Mouse (Mus musculus) heart, adult 2 months (tissue): ENCODE data around the gene Tmem63a. TPM values are rescaled to one million over a fixed set of nuclear protein-coding genes. Genes with fewer than 3 reads are reported as not detected.

Experiments used
- DNase-seq, 2 experiments: peaks; one replicate each; pipeline ENCODE4 v3.0.0; 2021
- H3K27ac ChIP-seq: fragments of 200-600 bp; 2 replicates; pipeline ENCODE4 v1.8.1; 2022
- H3K27me3 ChIP-seq: fragments of 200-500 bp; 2 replicates; pipeline ENCODE4 v1.6.1; 2012; ENCODE audit warnings: mild to moderate bottlenecking, low read length, inconsistent platforms, mixed read lengths; ENCODE audit not compliant: control insufficient read depth, insufficient read depth
- H3K36me3 ChIP-seq: fragments of 200-500 bp; 2 replicates; pipeline ENCODE4 v1.6.1; 2012; ENCODE audit warnings: low read length, inconsistent platforms; ENCODE audit not compliant: control insufficient read depth, insufficient read depth
- H3K4me1 ChIP-seq: fragments of 200-500 bp; 2 replicates; pipeline ENCODE4 v1.6.1; 2011; ENCODE audit warnings: low read length; ENCODE audit not compliant: control insufficient read depth, insufficient read depth
- H3K4me3 ChIP-seq: fragments of 200-600 bp; 2 replicates; pipeline ENCODE4 v1.8.1; 2022
- H3K79me2 ChIP-seq: fragments of 200-500 bp; replicated peaks from 2 replicates; pipeline ENCODE4 v1.6.1; 2012; ENCODE audit warnings: mild to moderate bottlenecking, inconsistent platforms, low read length, moderate library complexity, mixed read lengths; ENCODE audit not compliant: control insufficient read depth, insufficient read depth
- H3K9ac ChIP-seq: fragments of 200-500 bp; 2 replicates; pipeline ENCODE4 v1.6.1; 2012; ENCODE audit warnings: low read depth, mild to moderate bottlenecking, control low read depth, inconsistent platforms, low read length, mixed read lengths
- CTCF ChIP-seq: fragments of 200-600 bp; IDR thresholded peaks from 2 replicates; pipeline ENCODE4 v1.8.1; 2022; ENCODE audit warnings: antibody characterized with exemption, mild to moderate bottlenecking, moderate library complexity
- EP300 ChIP-seq: fragments of 200-500 bp; IDR thresholded peaks from 2 replicates; pipeline ENCODE4 v1.6.1; 2011; ENCODE audit warnings: low read depth, low read length, control low read depth; ENCODE audit not compliant: insufficient read depth
- POLR2A ChIP-seq: fragments of 200-500 bp; IDR thresholded peaks from 2 replicates; pipeline ENCODE4 v1.6.1; 2011; ENCODE audit warnings: mild to moderate bottlenecking, low read depth, low read length, control low read depth; ENCODE audit not compliant: insufficient read depth
- WGBS: fragments of 180-500 bp; shearing (Covaris S2); methylation state at CpG from one replicate; pipeline ENCODE4 v1.1.7; 2018; 5-methylcytosine and 5-hydroxymethylcytosine counted together
- intact Hi-C: fragments of 180-260 bp; cut with DNase I; formaldehyde crosslinking; loops from one replicate; pipeline ENCODE4 v1.15.1; 2025
- polyA plus RNA-seq: library from polyadenylated mRNA; depleted of rRNA; stranded (reverse); fragments of >200 nt; gene quantifications from 2 replicates; pipeline ENCODE4 v1.2.3, GENCODE M21; 2012
- total RNA-seq, 2 experiments: library from RNA; stranded (reverse); gene quantifications; 2 replicates each; pipeline ENCODE4 v1.2.3; 2021

Tmem63a gene
- total and polyA plus RNA-seq, 3 experiments = 13.2 to 27.5 (median 15.8) TPM

DNA sequence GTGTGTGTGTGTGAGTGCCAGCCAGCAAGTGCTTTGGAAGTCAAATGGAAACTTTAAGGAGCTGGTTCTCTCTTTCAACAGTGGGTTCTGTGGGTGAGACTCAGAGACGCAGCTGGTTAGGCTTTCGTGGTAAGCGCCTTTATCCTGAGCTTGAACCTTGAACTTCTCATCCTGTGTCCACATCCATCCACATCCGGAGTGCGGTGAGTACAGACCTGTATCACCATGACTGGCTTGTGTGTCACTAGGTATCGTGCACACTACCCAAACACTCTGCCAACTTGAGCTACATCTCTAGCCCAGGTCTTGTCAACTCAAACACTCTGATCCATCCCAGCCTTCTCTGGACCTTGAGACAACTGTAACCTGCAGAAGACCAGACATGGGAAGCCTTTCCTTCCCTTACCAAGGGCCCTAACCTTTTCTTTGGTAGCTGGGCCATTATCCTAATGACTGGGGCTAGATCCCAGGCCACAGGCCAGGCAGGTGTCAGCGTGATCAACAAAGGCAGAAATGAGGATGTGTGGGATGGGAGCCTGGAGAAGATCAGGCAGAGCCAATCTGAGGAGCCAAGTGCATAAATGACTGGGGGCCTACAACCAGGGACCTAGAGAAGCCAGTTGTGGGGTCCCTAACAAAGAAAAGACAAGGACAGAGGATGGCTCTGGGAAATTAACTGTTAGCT is 1.2 kb upstream of the Tmem63a start:
- peaks cover 20% of the 10 kb centered on the region; the same call in 1 of the 2 replicates for H3K4me1 ChIP-seq
- no peak for DNase-seq
- no peak overlapping the region for H3K9ac ChIP-seq
- TF ChIP-seq CTCF = no peak
- no peak for TF ChIP-seq POLR2A
- TF ChIP-seq EP300 = no peak
- intact Hi-C loops = no loop called here
- no peak overlapping the region for H3K4me3 ChIP-seq
- 91% methylated on average over 7 of the region's 7 CpGs for WGBS
- H3K27ac ChIP-seq = peak overlapping the region; percentile 91
- no peaks in the 10 kb centered on the region for H3K36me3 ChIP-seq
- H3K27me3 ChIP-seq = no peaks in the 10 kb centered on the region
- H3K79me2 ChIP-seq = no peaks in the 10 kb centered on the region

- Histone ChIP-seq H3K9ac (peak overlapping the region; percentile 77), H3K4me3 (peak overlapping the region; percentile 96), H3K79me2 (no peaks in the 10 kb centered on the region), H3K27me3 (no peaks in the 10 kb centered on the region), H3K27ac (peak overlapping the region; percentile 91), H3K4me1 (peaks cover 22% of the 10 kb centered on the region), H3K36me3 (no peaks in the 10 kb centered on the region)
- no peak for TF ChIP-seq POLR2A
- WGBS = 1% methylated on average over 18 of the region's 18 CpGs
- intact Hi-C loops = loop anchor here (2.0 kb wide), 1 partner anchor 37 kb away; the partner anchor contains the start of gene Pycr2
- DNase-seq = no peak
Observed at GRCm38 (mm10) chr1:180941726-180942125, 418 bp upstream of the Tmem63a start.

- H3K4me1 ChIP-seq = peaks cover 22% of the 10 kb centered on the region
- H3K27me3 ChIP-seq = no peaks in the 10 kb centered on the region
- peak overlapping the region; percentile 96 for H3K4me3 ChIP-seq
- 49% methylated on average over 11 of the region's 11 CpGs for WGBS
- DNase-seq = peak; percentile 52 to 56
- peak overlapping the region; percentile 91 for H3K27ac ChIP-seq
- no peaks in the 10 kb centered on the region for H3K79me2 ChIP-seq
- intact Hi-C loops = loop anchor here (2.0 kb wide), 1 partner anchor 38 kb away; the partner anchor contains the start of gene Pycr2
- TF ChIP-seq EP300 (no peak), POLR2A (0 out of 2 replicates have a peak, but pooled peaks have one; percentile 21)
- no peaks in the 10 kb centered on the region for H3K36me3 ChIP-seq
- peak overlapping the region; percentile 77 for H3K9ac ChIP-seq
Observed at GRCm38 (mm10) chr1:180943032-180943644, 994 bp downstream of the Tmem63a start.

- peak overlapping the region; percentile 91; the same call in 1 of the 2 replicates for H3K27ac ChIP-seq
- no peak overlapping the region for H3K9ac ChIP-seq
- WGBS = 48% methylated on average over 1 of the region's 1 CpGs
- TF ChIP-seq EP300 = no peak
- TF ChIP-seq CTCF = peak; percentile 37
- no peaks in the 10 kb centered on the region for H3K79me2 ChIP-seq
- peaks cover 22% of the 10 kb centered on the region for H3K4me1 ChIP-seq
- intact Hi-C loops = loop anchor here (2.0 kb wide), 1 partner anchor 39 kb away; the partner anchor contains the start of gene Pycr2
- H3K4me3 ChIP-seq = no peak overlapping the region
- no peaks in the 10 kb centered on the region for H3K27me3 ChIP-seq
- no peak for DNase-seq
- H3K36me3 ChIP-seq = no peaks in the 10 kb centered on the region
Observed at GRCm38 (mm10) chr1:180943896-180944295, 1.8 kb downstream of the Tmem63a start.

- Histone ChIP-seq H3K36me3 (no peaks in the 10 kb centered on the region), H3K4me3 (no peak overlapping the region), H3K79me2 (no peaks in the 10 kb centered on the region), H3K27me3 (no peaks in the 10 kb centered on the region), H3K4me1 (peaks cover 22% of the 10 kb centered on the region), H3K27ac (peak overlapping the region; percentile 36), H3K9ac (no peak overlapping the region)
- DNase-seq = peak in 1 of 2 experiments; percentile 43
- no peak for TF ChIP-seq POLR2A
- TF ChIP-seq EP300 = no peak
- TF ChIP-seq CTCF = no peak
- intact Hi-C loops = no loop called here
- WGBS = 63% methylated on average over 4 of the region's 4 CpGs
Observed at GRCm38 (mm10) chr1:180944553-180944952, 2.4 kb downstream of the Tmem63a start.
